Mouse (Mus musculus): ENCODE measurements around the gene Gm5150.
"Not testable (repeated sequence)": the region's sequence is repeated elsewhere in the genome, so short reads cannot be mapped to it uniquely, and the experiment has no call there.

Gene Gm5150

GRCm38 (mm10) chr3:16006215-16006614 lies at the start of gene Gm5150:
Gene Gm5150 (minus strand): TSS chr3:16006437.
- no peak for DNase-seq (ENCODE audit: low read depth, low spot score)

DNA sequence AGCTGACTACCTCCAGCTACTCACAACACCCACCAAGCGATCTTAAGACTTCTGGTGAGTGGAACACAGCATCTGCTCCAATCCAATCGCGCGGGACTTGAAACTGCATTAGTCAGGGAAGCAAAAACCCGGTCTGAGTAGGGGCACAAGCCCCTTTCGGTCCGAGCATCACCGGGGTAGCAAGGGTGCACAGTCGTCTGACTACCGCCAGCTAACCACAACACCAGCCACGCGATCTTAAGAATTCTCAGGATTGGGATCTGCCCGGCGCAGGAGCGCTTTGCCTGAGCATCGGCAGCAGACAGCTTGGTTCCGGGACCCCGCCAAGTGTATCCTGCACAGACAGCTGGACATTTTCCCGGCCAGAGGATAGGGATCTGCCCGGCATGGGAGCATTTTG lies 45.5 kb upstream of the Gm5150 start:
- not testable (repeated sequence) for DNase-seq (ENCODE audit: low read depth, low spot score)

DNA sequence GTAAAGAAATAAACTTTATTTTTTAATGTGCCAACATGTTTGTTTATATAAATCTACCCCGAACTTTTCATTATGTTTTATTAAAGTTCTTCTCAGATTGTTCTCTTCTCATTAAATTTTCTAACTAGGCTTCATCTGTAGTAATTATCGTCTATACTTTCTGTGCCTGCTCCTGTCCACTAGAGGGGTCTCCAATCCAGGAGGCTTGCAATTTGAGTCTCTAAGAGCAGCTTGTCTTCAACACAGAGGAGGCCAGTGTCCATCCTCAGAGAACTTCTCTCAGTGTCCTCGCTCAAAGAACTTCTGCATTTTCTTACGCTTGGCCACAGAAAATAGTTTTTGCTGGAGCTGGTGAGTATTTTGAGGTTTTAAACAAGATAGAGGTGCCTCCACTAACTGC lies 41.1 kb upstream of the Gm5150 start:
- DNase-seq (ENCODE audit: low read depth, low spot score) = no peak

GRCm38 (mm10) chr3:16043315-16043714 lies 37.1 kb upstream of the Gm5150 start:
- DNase-seq (ENCODE audit: low read depth, low spot score) = no peak

- peak; percentile 14 for DNase-seq (ENCODE audit: low read depth, low spot score)
Measured at GRCm38 (mm10) chr3:16024988-16025387, 18.8 kb upstream of the Gm5150 start.

DNA sequence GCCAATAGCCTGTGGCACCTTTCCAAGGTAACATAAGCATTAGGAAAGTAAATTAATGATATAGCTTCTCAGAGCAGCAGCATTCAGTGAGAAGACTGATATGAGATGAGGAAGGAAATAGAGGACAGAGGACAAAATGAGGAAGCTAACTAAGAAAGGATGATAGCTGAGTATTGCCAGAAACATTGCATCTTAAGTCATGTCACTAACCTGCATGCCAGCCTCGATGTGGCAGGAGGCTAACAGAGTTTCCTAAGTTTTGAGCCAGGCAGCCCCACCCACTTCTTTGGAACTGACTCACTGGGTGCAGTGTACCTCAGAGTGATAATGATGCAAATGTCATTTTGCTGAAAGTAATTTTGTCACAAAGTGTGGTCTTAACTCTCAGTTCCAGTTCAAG lies 16.0 kb upstream of the Gm5150 start:
- DNase-seq (ENCODE audit: low read depth, low spot score) = no peak

GRCm38 (mm10) chr3:16014456-16014855 lies 8.2 kb upstream of the Gm5150 start:
- DNase-seq (ENCODE audit: low read depth, low spot score) = not testable (repeated sequence)

- DNase-seq (ENCODE audit: low read depth, low spot score) = no peak
Measured at GRCm38 (mm10) chr3:16007827-16008226, 1.6 kb upstream of the Gm5150 start.

GRCm38 (mm10) chr3:16003890-16004633 lies 2.2 kb downstream of the Gm5150 start:
- DNase-seq (ENCODE audit: low read depth, low spot score) = no peak

DNA sequence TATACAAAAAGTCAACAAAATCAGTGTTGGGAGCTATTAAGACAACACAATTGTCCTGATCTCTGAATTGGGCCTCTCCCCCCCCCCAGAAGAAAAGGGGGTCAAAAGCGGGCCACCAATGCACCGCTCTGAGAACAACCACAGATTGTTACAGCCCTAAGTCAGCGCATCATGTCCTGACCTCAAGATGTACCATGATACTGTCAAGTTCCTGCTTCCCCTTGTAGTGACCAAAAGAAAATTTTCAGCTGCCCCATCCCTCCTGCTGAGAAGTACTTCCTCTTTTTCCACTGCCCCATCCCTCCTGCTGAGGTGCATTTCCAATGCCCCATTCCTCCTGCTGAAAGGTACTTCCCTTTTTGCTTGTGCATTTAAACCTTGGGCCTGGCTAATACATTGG lies 6.8 kb downstream of the Gm5150 start:
- DNase-seq (ENCODE audit: low read depth, low spot score) = not testable (repeated sequence)

GRCm38 (mm10) chr3:15982216-15982615 lies 24.0 kb downstream of the Gm5150 start:
- no peak for DNase-seq (ENCODE audit: low read depth, low spot score)

- DNase-seq (ENCODE audit: low read depth, low spot score) = no peak
Measured at GRCm38 (mm10) chr3:15956921-15957320, 49.3 kb downstream of the Gm5150 start.
